In the genomic region with DNA sequence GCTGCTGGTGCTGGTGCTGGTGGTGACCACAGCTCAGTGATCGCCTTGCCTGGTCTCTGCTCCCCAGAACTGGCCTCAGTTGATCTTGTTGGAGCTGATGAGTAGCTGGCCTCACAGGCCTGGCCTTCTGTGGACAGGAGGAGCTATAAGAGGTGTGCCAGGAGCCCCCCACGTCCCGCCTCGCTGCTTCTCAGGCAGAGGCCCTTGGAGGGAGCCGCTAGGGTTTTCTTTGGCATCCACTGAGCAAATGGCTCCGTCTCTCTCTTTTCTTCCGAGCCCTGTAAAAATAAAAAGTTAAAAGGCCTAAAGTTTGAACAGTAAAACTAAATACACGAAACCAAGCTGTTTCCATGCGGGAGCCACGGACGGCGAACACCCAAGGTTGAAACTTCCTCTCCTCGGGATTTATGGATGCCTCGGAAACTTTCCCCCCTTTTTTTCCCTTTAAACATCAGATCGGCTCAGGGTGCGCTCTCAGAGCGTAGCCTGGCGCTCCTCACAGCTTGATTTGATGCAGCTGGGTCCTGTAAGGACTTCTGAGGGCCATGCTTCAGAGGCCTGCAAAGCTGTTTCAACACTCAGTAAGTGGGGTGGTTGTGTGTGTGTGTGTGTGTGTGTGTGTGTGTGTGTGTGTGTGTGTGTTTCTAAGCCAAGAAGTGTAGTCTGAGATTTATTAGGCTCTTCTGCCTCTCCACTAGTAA, we compare ENCODE assay signal across 10 mouse cellular contexts. TPM values are rescaled to one million over a fixed set of nuclear protein-coding genes. Genes with fewer than 3 reads are reported as not detected.
A peak's percentile ranks its signal among the peaks of the same experiment; 100 is the strongest.
DNase-seq lines count a peak whose midpoint lies in the region; ATAC-seq and TF ChIP-seq lines count a peak whose summit lies in the region.
"Had no signal": no experiment of that assay in that cellular context is flagged by ENCODE, and none has a peak within 500 bp of the region (broad histone marks: within the 10 kb centered on the region; RNA-seq: fewer than 3 reads in every experiment).

No protein-coding gene starts in this region.

- no peak for DNase-seq in hindbrain, postnatal 0 days (ENCODE audit: low spot score)
- peak; percentile 90 for DNase-seq in embryonic facial prominence, embryonic 14.5 days (ENCODE audit: low spot score)
- DNase-seq in kidney, adult 9 months = peak; percentile 27
- DNase-seq in adrenal gland, postnatal 4 days (ENCODE audit: low spot score in 2 of 2) = no peak
- DNase-seq: gastrocnemius, postnatal 25 days had no signal

- TF ChIP-seq CTCF in hindbrain, postnatal 0 days (IDR thresholded peaks at IDR 0.05; ENCODE audit: low read depth) = no peak

- peaks cover 31% of the 10 kb centered on the region for H3K36me3 ChIP-seq in hindbrain, embryonic 12.5 days
- no peaks in the 10 kb centered on the region for H3K36me3 ChIP-seq in hindbrain, postnatal 0 days (ENCODE audit: insufficient read depth, low read length)
- peaks cover 25% of the 10 kb centered on the region for H3K36me3 ChIP-seq in embryonic facial prominence, embryonic 14.5 days (ENCODE audit: control insufficient read depth, insufficient read depth, low read length)
- peaks cover 17% of the 10 kb centered on the region for H3K36me3 ChIP-seq in limb, embryonic 15.5 days

- no peak for ATAC-seq in hindbrain, embryonic 12.5 days (ENCODE audit: low FRiP score)
- ATAC-seq in hindbrain, postnatal 0 days = no peak
- peak; percentile 66; the same call in 1 of the 2 replicates for ATAC-seq in embryonic facial prominence, embryonic 14.5 days (ENCODE audit: low read depth)
- peak; percentile 78 for ATAC-seq in limb, embryonic 15.5 days (ENCODE audit: insufficient number of reproducible peaks, low FRiP score, low TSS enrichment, low read depth)
- ATAC-seq in frontal cortex, adult (ENCODE audit: low TSS enrichment) = no peak
- ATAC-seq: inflammation-experienced regulatory T-cells, adult 6 months had no signal

- no peak overlapping the region for H3K9ac ChIP-seq in hindbrain, embryonic 12.5 days
- no peak overlapping the region for H3K9ac ChIP-seq in hindbrain, postnatal 0 days (replicated peaks; ENCODE audit: low read length)
- peak overlapping the region; percentile 45 for H3K9ac ChIP-seq in embryonic facial prominence, embryonic 14.5 days (ENCODE audit: low read depth, low read length)
- no peak overlapping the region for H3K9ac ChIP-seq in limb, embryonic 15.5 days

- H3K4me1 ChIP-seq in hindbrain, embryonic 12.5 days = no peaks in the 10 kb centered on the region; the same call in 1 of the 2 replicates
- no peaks in the 10 kb centered on the region for H3K4me1 ChIP-seq in hindbrain, postnatal 0 days (ENCODE audit: insufficient read depth, low read length)
- H3K4me1 ChIP-seq in embryonic facial prominence, embryonic 14.5 days (ENCODE audit: control insufficient read depth, insufficient read depth, low read length) = peaks cover 28% of the 10 kb centered on the region
- peaks cover 41% of the 10 kb centered on the region for H3K4me1 ChIP-seq in limb, embryonic 15.5 days

- no peak overlapping the region for H3K4me3 ChIP-seq in hindbrain, embryonic 12.5 days
- no peak overlapping the region for H3K4me3 ChIP-seq in hindbrain, postnatal 0 days (ENCODE audit: low read length)
- H3K4me3 ChIP-seq in embryonic facial prominence, embryonic 14.5 days (ENCODE audit: low read depth, low read length) = no peak overlapping the region
- no peak overlapping the region for H3K4me3 ChIP-seq in limb, embryonic 15.5 days
- H3K4me3 ChIP-seq: megakaryocyte, embryonic 14.5 days had no signal

- no peak overlapping the region for H3K4me2 ChIP-seq in hindbrain, embryonic 12.5 days (replicated peaks)
- H3K4me2 ChIP-seq in hindbrain, postnatal 0 days (ENCODE audit: low read depth, low read length) = no peak overlapping the region
- peak overlapping the region; percentile 0; the same call in 1 of the 2 replicates for H3K4me2 ChIP-seq in embryonic facial prominence, embryonic 14.5 days (ENCODE audit: low read depth, low read length)
- peak overlapping the region; percentile 21 for H3K4me2 ChIP-seq in limb, embryonic 15.5 days

- H3K27me3 ChIP-seq in hindbrain, embryonic 12.5 days = no peaks in the 10 kb centered on the region
- no peaks in the 10 kb centered on the region for H3K27me3 ChIP-seq in hindbrain, postnatal 0 days (ENCODE audit: insufficient read depth, low read length)
- H3K27me3 ChIP-seq in embryonic facial prominence, embryonic 14.5 days (replicated peaks; ENCODE audit: control insufficient read depth, insufficient read depth, low read length) = no peaks in the 10 kb centered on the region
- no peaks in the 10 kb centered on the region for H3K27me3 ChIP-seq in limb, embryonic 15.5 days

- H3K9me3 ChIP-seq in hindbrain, embryonic 12.5 days (replicated peaks) = 0 out of 2 replicates have a peak, but pooled peaks cover 4% of the 10 kb centered on the region
- H3K9me3 ChIP-seq in hindbrain, postnatal 0 days (ENCODE audit: low read length) = no peaks in the 10 kb centered on the region
- peaks cover 8% of the 10 kb centered on the region; the same call in 1 of the 2 replicates for H3K9me3 ChIP-seq in embryonic facial prominence, embryonic 14.5 days (ENCODE audit: control insufficient read depth, low read length)
- no peaks in the 10 kb centered on the region for H3K9me3 ChIP-seq in limb, embryonic 15.5 days

- 80% methylated on average over 18 of the region's 18 CpGs for WGBS in hindbrain, embryonic 12.5 days
- 69% methylated on average over 18 of the region's 18 CpGs for WGBS in hindbrain, postnatal 0 days
- 33% methylated on average over 18 of the region's 18 CpGs for WGBS in embryonic facial prominence, embryonic 14.5 days
- WGBS in limb, embryonic 15.5 days = 31% methylated on average over 18 of the region's 18 CpGs

- H3K27ac ChIP-seq in hindbrain, embryonic 12.5 days = peak overlapping the region; percentile 36; the same call in 1 of the 2 replicates
- no peak overlapping the region for H3K27ac ChIP-seq in hindbrain, postnatal 0 days
- H3K27ac ChIP-seq in embryonic facial prominence, embryonic 14.5 days (replicated peaks; ENCODE audit: low read depth, low read length) = peak overlapping the region; percentile 88
- H3K27ac ChIP-seq in limb, embryonic 15.5 days = peak overlapping the region; percentile 91

RNA-seq across cellular contexts. Expression of gene Nkd1, which starts 25.0 kb away (rescaled TPM):
- polyA plus RNA-seq in hindbrain, embryonic 12.5 days (2016; fragmentation: Nextera tagmentation; extraction: Ambion mirVana) = 106 and 111 TPM in 2 replicates
- total RNA-seq in hindbrain, postnatal 0 days (2014; rRNA removed) = 53.9 and 74.5 TPM in 2 replicates
- polyA plus RNA-seq in hindbrain, postnatal 0 days (2015; fragmentation: Nextera tagmentation; extraction: Ambion mirVana) = 51.1 and 52.2 TPM in 2 replicates
- polyA plus RNA-seq in embryonic facial prominence, embryonic 14.5 days (2014; fragmentation: Nextera tagmentation; extraction: Ambion mirVana) = 46.4 and 50.4 TPM in 2 replicates
- 63.5 and 67.2 TPM in 2 replicates for polyA plus RNA-seq in limb, embryonic 15.5 days (2015; fragmentation: Nextera tagmentation; extraction: Ambion mirVana)
- 10 to 100 TPM; 47.8 to 54.3 TPM for total RNA-seq in adrenal gland, postnatal 4 days (2021)
- polyA plus RNA-seq: inflammation-experienced regulatory T-cells, adult 6 months had no signal

Comparison
In these comparisons a context has a peak if more than half of its experiments do, and no peak if none do; other contexts are left out.
1. ATAC-seq: peak in embryonic facial prominence, embryonic 14.5 days (single experiment) and limb, embryonic 15.5 days (single experiment); none in hindbrain, embryonic 12.5 days (single experiment), hindbrain, postnatal 0 days (single experiment) and frontal cortex, adult (single experiment).
2. H3K4me2 ChIP-seq: peak in embryonic facial prominence, embryonic 14.5 days (single experiment) and limb, embryonic 15.5 days (single experiment); none in hindbrain, embryonic 12.5 days (single experiment) and hindbrain, postnatal 0 days (single experiment).
3. DNase-seq: peak in embryonic facial prominence, embryonic 14.5 days (single experiment) and kidney, adult 9 months (single experiment); none in hindbrain, postnatal 0 days (single experiment) and adrenal gland, postnatal 4 days (0 of 2).